ENCODE assay signal across 10 mouse cellular contexts in genomic region chr14:20328474-20328873, GRCm38 (mm10). TPM values are rescaled to one million over a fixed set of nuclear protein-coding genes. Genes with fewer than 3 reads are reported as not detected.
DNase-seq lines count a peak whose midpoint lies in the region; ATAC-seq and TF ChIP-seq lines count a peak whose summit lies in the region.
"Had no signal": no experiment of that assay in that cellular context is flagged by ENCODE, and none has a peak within 500 bp of the region (broad histone marks: within the 10 kb centered on the region; RNA-seq: fewer than 3 reads in every experiment).

No protein-coding gene starts in this region.

- POLR2A ChIA-PET in Patski (lab: Charles Lee): no interaction called here

- peak; percentile 71 for TF ChIP-seq CTCF in intestine, postnatal 0 days (IDR thresholded peaks at IDR 0.05; ENCODE audit: low read depth)
- TF ChIP-seq CTCF in Patski (IDR thresholded peaks at IDR 0.05): peak; percentile 46

- in situ Hi-C loops in Patski (cut with MboI; ENCODE audit: low pct_unique_long_range_greater_than_20kb): no loop called here

- no peak overlapping the region for H3K4me2 ChIP-seq in intestine, postnatal 0 days (replicated peaks; ENCODE audit: low read depth)
- H3K4me2 ChIP-seq in intestine, embryonic 16.5 days (ENCODE audit: low read depth, low read length): no peak overlapping the region
- H3K4me2 ChIP-seq: forebrain, embryonic 15.5 days had no signal

- WGBS in intestine, postnatal 0 days: 55% methylated on average over 9 of the region's 9 CpGs
- 62% methylated on average over 9 of the region's 9 CpGs for WGBS in intestine, embryonic 16.5 days

- no peak overlapping the region for H3K4me3 ChIP-seq in intestine, postnatal 0 days (ENCODE audit: low read depth, low read length)
- H3K4me3 ChIP-seq in intestine, embryonic 16.5 days (ENCODE audit: low read length): no peak overlapping the region
- H3K4me3 ChIP-seq: forebrain, embryonic 15.5 days had no signal

- no peaks in the 10 kb centered on the region for H3K9me3 ChIP-seq in intestine, postnatal 0 days (ENCODE audit: control insufficient read depth)
- no peaks in the 10 kb centered on the region for H3K9me3 ChIP-seq in intestine, embryonic 16.5 days (ENCODE audit: control insufficient read depth, low read length)
- H3K9me3 ChIP-seq: forebrain, embryonic 15.5 days had no signal

- H3K27ac ChIP-seq in intestine, postnatal 0 days (ENCODE audit: low read depth, low read length): no peak overlapping the region
- H3K27ac ChIP-seq in intestine, embryonic 16.5 days (ENCODE audit: low read length): no peak overlapping the region
- H3K27ac ChIP-seq: forebrain, embryonic 15.5 days had no signal

- intact Hi-C loops in left cerebral cortex, postnatal 4 days (cut with DNase I): no loop called here

- no peaks in the 10 kb centered on the region for H3K27me3 ChIP-seq in intestine, postnatal 0 days (replicated peaks; ENCODE audit: control insufficient read depth, insufficient read depth, low read length)
- no peaks in the 10 kb centered on the region for H3K27me3 ChIP-seq in intestine, embryonic 16.5 days (replicated peaks; ENCODE audit: control insufficient read depth, insufficient read depth, low read length)
- H3K27me3 ChIP-seq in Patski: no peaks in the 10 kb centered on the region
- H3K27me3 ChIP-seq: forebrain, embryonic 15.5 days had no signal

- no peak for DNase-seq in Patski (ENCODE audit: low read depth, low spot score)
- peak; percentile 32 to 34 for DNase-seq in lung, postnatal 4 days
- no peak for DNase-seq in layer of hippocampus, postnatal 25 days (ENCODE audit: extremely low spot score in 1 of 2, low spot score in 1 of 2)
- no peak for DNase-seq in left cerebral cortex, postnatal 4 days
- DNase-seq in frontal cortex, postnatal 10 days (ENCODE audit: low spot score in 2 of 2): no peak

- ATAC-seq in intestine, postnatal 0 days: no peak
- no peak for ATAC-seq in intestine, embryonic 16.5 days
- ATAC-seq in Patski: no peak
- ATAC-seq in erythroid progenitor cell, adult 5-6 weeks (replicated peaks; ENCODE audit: low FRiP score, poor library complexity, severe bottlenecking): 0 out of 2 replicates have a peak, but pooled peaks have one; percentile 46
- ATAC-seq: forebrain, embryonic 15.5 days had no signal

- H3K9ac ChIP-seq in intestine, postnatal 0 days (ENCODE audit: low read depth, low read length): no peak overlapping the region
- H3K9ac ChIP-seq in intestine, embryonic 16.5 days (ENCODE audit: low read depth, low read length): no peak overlapping the region
- H3K9ac ChIP-seq: forebrain, embryonic 15.5 days had no signal

- H3K36me3 ChIP-seq in intestine, postnatal 0 days (ENCODE audit: control insufficient read depth, insufficient read depth): peaks cover 65% of the 10 kb centered on the region
- peaks cover 10% of the 10 kb centered on the region for H3K36me3 ChIP-seq in intestine, embryonic 16.5 days (ENCODE audit: control insufficient read depth, insufficient read depth, low read length)

- CTCF ChIA-PET in Patski (lab: Charles Lee): interaction anchor here (0.8 to 3.1 kb wide), 3 partner anchors 10 to 16 kb away, joined by 3 to 15 read pairs (median 3); no protein-coding TSS in a partner anchor

- no peaks in the 10 kb centered on the region for H3K4me1 ChIP-seq in intestine, postnatal 0 days (replicated peaks; ENCODE audit: control insufficient read depth, insufficient read depth, low read length)
- H3K4me1 ChIP-seq in intestine, embryonic 16.5 days (ENCODE audit: control insufficient read depth, insufficient read depth, low read length): no peaks in the 10 kb centered on the region
- H3K4me1 ChIP-seq: forebrain, embryonic 15.5 days had no signal

RNA-seq across cellular contexts. Expression of gene Ecd, which starts 19.4 kb away (rescaled TPM):
- polyA plus RNA-seq in intestine, postnatal 0 days (2015; fragmentation: Nextera tagmentation; extraction: Ambion mirVana): 13.5 and 15.5 TPM in 2 replicates
- polyA plus RNA-seq in intestine, embryonic 16.5 days (2015; fragmentation: Nextera tagmentation; extraction: Ambion mirVana): 42.5 and 46.9 TPM in 2 replicates
- 46.4 TPM for polyA plus RNA-seq in Patski (2021)
- total RNA-seq in erythroid progenitor cell, adult 5-6 weeks (2015; ENCODE audit: low replicate concordance): 13.7 and 15.1 TPM in 2 replicates
- 13.1 and 23.3 TPM in 2 replicates for total RNA-seq in erythroid progenitor cell, adult 5-6 weeks (2017; ENCODE audit: low replicate concordance)
- total RNA-seq in layer of hippocampus, postnatal 25 days (2021): 10 to 100 TPM; 31.1 to 34.4 TPM
- 10 to 100 TPM; 31.6 to 34.8 TPM for total RNA-seq in left cerebral cortex, postnatal 4 days (2021)

RNA-seq across cellular contexts. Expression of gene Fam149b, which starts 19.5 kb away (rescaled TPM):
- 12.8 and 13.2 TPM in 2 replicates for polyA plus RNA-seq in intestine, postnatal 0 days (2015; fragmentation: Nextera tagmentation; extraction: Ambion mirVana)
- 24.8 and 25.6 TPM in 2 replicates for polyA plus RNA-seq in intestine, embryonic 16.5 days (2015; fragmentation: Nextera tagmentation; extraction: Ambion mirVana)
- 40.7 TPM for polyA plus RNA-seq in Patski (2021)
- 13.4 and 27.4 TPM in 2 replicates for total RNA-seq in erythroid progenitor cell, adult 5-6 weeks (2015; ENCODE audit: low replicate concordance)
- 17.8 and 24.6 TPM in 2 replicates for total RNA-seq in erythroid progenitor cell, adult 5-6 weeks (2017; ENCODE audit: low replicate concordance)
- total RNA-seq in layer of hippocampus, postnatal 25 days (2021): 10 to 100 TPM; 42.4 to 51.7 TPM
- total RNA-seq in left cerebral cortex, postnatal 4 days (2021): 10 to 100 TPM; 51.8 to 53.2 TPM

RNA-seq across cellular contexts. Expression of gene Nudt13, which starts 34.0 kb away (rescaled TPM):
- 7.4 and 10.5 TPM in 2 replicates for polyA plus RNA-seq in intestine, postnatal 0 days (2015; fragmentation: Nextera tagmentation; extraction: Ambion mirVana)
- polyA plus RNA-seq in intestine, embryonic 16.5 days (2015; fragmentation: Nextera tagmentation; extraction: Ambion mirVana): 15.7 and 16.8 TPM in 2 replicates
- polyA plus RNA-seq in Patski (2021): 39.7 TPM
- 1.8 and 5.0 TPM in 2 replicates for total RNA-seq in erythroid progenitor cell, adult 5-6 weeks (2015; ENCODE audit: low replicate concordance)
- total RNA-seq in erythroid progenitor cell, adult 5-6 weeks (2017; ENCODE audit: low replicate concordance): 3.9 and 15.0 TPM in 2 replicates
- 10 to 100 TPM; 21.9 to 25.1 TPM for total RNA-seq in layer of hippocampus, postnatal 25 days (2021)
- 10 to 100 TPM; 18.7 to 22.6 TPM for total RNA-seq in left cerebral cortex, postnatal 4 days (2021)

RNA-seq across cellular contexts. Expression of gene Kcnk16, which starts 59.5 kb away (rescaled TPM):
- 0.68 and 1.1 TPM in 2 replicates for polyA plus RNA-seq in intestine, postnatal 0 days (2015; fragmentation: Nextera tagmentation; extraction: Ambion mirVana)
- polyA plus RNA-seq in intestine, embryonic 16.5 days (2015; fragmentation: Nextera tagmentation; extraction: Ambion mirVana): 5.6 and 5.7 TPM in 2 replicates
- not detected for polyA plus RNA-seq in Patski (2021)
- total RNA-seq in erythroid progenitor cell, adult 5-6 weeks (2015; ENCODE audit: low replicate concordance): not detected in 2 replicates
- not detected in 2 replicates for total RNA-seq in erythroid progenitor cell, adult 5-6 weeks (2017; ENCODE audit: low replicate concordance)
- not detected for total RNA-seq in layer of hippocampus, postnatal 25 days (2021)
- total RNA-seq in left cerebral cortex, postnatal 4 days (2021): not detected
- total RNA-seq: layer of hippocampus, adult 18-20 months had no signal
- polyA plus RNA-seq: forebrain, embryonic 15.5 days had no signal

Comparison
In these comparisons a context has a peak if more than half of its experiments do, and no peak if none do; other contexts are left out.
1. DNase-seq: peak in lung, postnatal 4 days (2 of 2); none in Patski (single experiment), layer of hippocampus, postnatal 25 days (0 of 2), left cerebral cortex, postnatal 4 days (single experiment) and frontal cortex, postnatal 10 days (0 of 2).